7 mouse cellular contexts compared by ENCODE assay signal in the genomic region with DNA sequence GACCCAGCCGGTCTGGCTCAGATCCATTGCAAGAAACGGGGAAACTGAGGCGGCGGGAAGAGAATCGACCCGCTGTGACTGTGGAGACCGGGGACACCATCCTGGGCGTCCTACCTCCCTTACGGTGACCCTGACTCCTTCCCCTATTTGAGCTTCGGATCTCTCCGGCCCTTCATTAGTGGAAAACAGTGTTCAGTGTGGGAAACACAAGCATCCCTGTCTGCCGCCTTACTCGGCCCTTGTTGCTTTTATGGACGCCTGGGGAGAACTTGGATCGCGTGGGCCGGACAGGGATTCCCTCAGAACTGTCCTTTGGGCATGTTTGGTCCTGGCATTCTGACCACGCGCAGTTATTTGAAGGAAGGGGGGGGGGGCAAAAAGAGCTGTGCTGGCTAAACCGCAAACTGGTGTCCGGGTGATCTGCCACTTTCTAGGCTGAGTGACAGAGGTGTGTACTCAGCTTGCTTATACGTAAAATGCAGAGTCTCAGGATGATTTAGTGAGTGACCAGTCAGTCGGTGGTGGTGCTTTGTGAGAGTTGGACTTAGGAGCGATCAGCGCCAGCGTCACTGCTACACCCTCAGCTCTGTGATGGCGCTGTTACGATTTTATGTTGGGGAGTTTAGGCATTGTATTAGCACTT. TPM values are rescaled to one million over a fixed set of nuclear protein-coding genes. Genes with fewer than 3 reads are reported as not detected.
DNase-seq lines count a peak whose midpoint lies in the region; ATAC-seq lines count a peak whose summit lies in the region.

No protein-coding gene starts in this region.

- H3K9me3 ChIP-seq in lung, embryonic 15.5 days = no peaks in the 10 kb centered on the region
- H3K9me3 ChIP-seq in hindbrain, embryonic 11.5 days (ENCODE audit: control insufficient read depth, low read length) = no peaks in the 10 kb centered on the region

- H3K36me3 ChIP-seq in lung, embryonic 15.5 days = peaks cover 11% of the 10 kb centered on the region
- H3K36me3 ChIP-seq in hindbrain, embryonic 11.5 days (ENCODE audit: control insufficient read depth, insufficient read depth, low read length) = no peaks in the 10 kb centered on the region

- H3K27me3 ChIP-seq in lung, embryonic 15.5 days = no peaks in the 10 kb centered on the region
- H3K27me3 ChIP-seq in hindbrain, embryonic 11.5 days (ENCODE audit: control insufficient read depth, insufficient read depth, low read length) = no peaks in the 10 kb centered on the region

- H3K4me2 ChIP-seq in lung, embryonic 15.5 days = peak overlapping the region; percentile 85
- peak overlapping the region; percentile 85 for H3K4me2 ChIP-seq in hindbrain, embryonic 11.5 days (replicated peaks; ENCODE audit: low read depth, low read length)

- peak overlapping the region; percentile 65 for H3K27ac ChIP-seq in lung, embryonic 15.5 days
- H3K27ac ChIP-seq in brown adipose tissue, adult 24 weeks (replicated peaks; ENCODE audit: low read depth, low read length) = peak overlapping the region; percentile 82
- H3K27ac ChIP-seq in hindbrain, embryonic 11.5 days (ENCODE audit: low read depth, low read length) = no peak overlapping the region

- H3K4me1 ChIP-seq in lung, embryonic 15.5 days = peaks cover 29% of the 10 kb centered on the region
- peaks cover 23% of the 10 kb centered on the region for H3K4me1 ChIP-seq in brown adipose tissue, adult 24 weeks (ENCODE audit: control insufficient read depth, insufficient read depth, insufficient read length, low read length)
- no peaks in the 10 kb centered on the region; the same call in 1 of the 2 replicates for H3K4me1 ChIP-seq in hindbrain, embryonic 11.5 days (replicated peaks; ENCODE audit: control insufficient read depth, insufficient read depth, low read length)

- peak overlapping the region; percentile 79 for H3K4me3 ChIP-seq in lung, embryonic 15.5 days
- peak overlapping the region; percentile 79 for H3K4me3 ChIP-seq in brown adipose tissue, adult 24 weeks (ENCODE audit: insufficient read depth, low read depth, low read length)
- peak overlapping the region; percentile 85 for H3K4me3 ChIP-seq in hindbrain, embryonic 11.5 days (ENCODE audit: low read depth, low read length)

- peak overlapping the region; percentile 64 for H3K9ac ChIP-seq in lung, embryonic 15.5 days
- H3K9ac ChIP-seq in hindbrain, embryonic 11.5 days (ENCODE audit: low read depth, low read length) = peak overlapping the region; percentile 81

- peak; percentile 30 for ATAC-seq in lung, embryonic 15.5 days (ENCODE audit: borderline replicate concordance, extremely low read depth, low FRiP score, low TSS enrichment)
- ATAC-seq in hindbrain, embryonic 11.5 days (ENCODE audit: low FRiP score) = no peak; the same call in 1 of the 2 replicates

- no peak for DNase-seq in lung, postnatal 36 days
- peak; percentile 46 for DNase-seq in hindbrain, embryonic 11.5 days (ENCODE audit: low spot score)
- DNase-seq in lung, postnatal 14 days = peak; percentile 23
- DNase-seq in adrenal gland, postnatal 14 days = no peak
- DNase-seq in layer of hippocampus, postnatal 14 days (ENCODE audit: low spot score in 2 of 2) = no peak

- 2% methylated on average over 28 of the region's 28 CpGs for WGBS in lung, embryonic 15.5 days
- 2% methylated on average over 28 of the region's 28 CpGs for WGBS in hindbrain, embryonic 11.5 days

RNA-seq across cellular contexts. Expression of a gene that starts 0.5 kb away (rescaled TPM):
- polyA plus RNA-seq in lung, embryonic 15.5 days (2015; fragmentation: Nextera tagmentation; extraction: Ambion mirVana) = 76.1 TPM in 2 replicates
- polyA plus RNA-seq in brown adipose tissue, adult 24 weeks (2012; ENCODE audit: insufficient read depth, insufficient read length, missing spikeins) = 45.1 and 79.9 TPM in 2 replicates
- 54.0 and 60.7 TPM in 2 replicates for polyA plus RNA-seq in hindbrain, embryonic 11.5 days (2014; fragmentation: Nextera tagmentation; extraction: Ambion mirVana)
- 64.6 and 76.0 TPM in 2 replicates for total RNA-seq in adrenal gland, postnatal 14 days (2021)
- 10 to 100 TPM; 31.3 to 35.0 TPM for total RNA-seq in layer of hippocampus, postnatal 14 days (2021)

RNA-seq across cellular contexts. Expression of a gene that starts 16.7 kb away (rescaled TPM):
- 38.2 and 40.5 TPM in 2 replicates for polyA plus RNA-seq in lung, embryonic 15.5 days (2015; fragmentation: Nextera tagmentation; extraction: Ambion mirVana)
- polyA plus RNA-seq in brown adipose tissue, adult 24 weeks (2012; ENCODE audit: insufficient read depth, insufficient read length, missing spikeins) = 40.3 and 53.3 TPM in 2 replicates
- polyA plus RNA-seq in hindbrain, embryonic 11.5 days (2014; fragmentation: Nextera tagmentation; extraction: Ambion mirVana) = 27.9 and 28.1 TPM in 2 replicates
- total RNA-seq in adrenal gland, postnatal 14 days (2021) = 16.4 and 16.6 TPM in 2 replicates
- total RNA-seq in layer of hippocampus, postnatal 14 days (2021) = 10 to 100 TPM; 26.9 to 29.0 TPM

RNA-seq across cellular contexts. Expression of a gene that starts 25.6 kb away (rescaled TPM):
- 122 and 124 TPM in 2 replicates for polyA plus RNA-seq in lung, embryonic 15.5 days (2015; fragmentation: Nextera tagmentation; extraction: Ambion mirVana)
- polyA plus RNA-seq in brown adipose tissue, adult 24 weeks (2012; ENCODE audit: insufficient read depth, insufficient read length, missing spikeins) = 29.3 and 29.8 TPM in 2 replicates
- 143 and 150 TPM in 2 replicates for polyA plus RNA-seq in hindbrain, embryonic 11.5 days (2014; fragmentation: Nextera tagmentation; extraction: Ambion mirVana)
- total RNA-seq in adrenal gland, postnatal 14 days (2021) = 57.2 and 63.9 TPM in 2 replicates
- 100 to 1,000 TPM; 107 to 111 TPM for total RNA-seq in layer of hippocampus, postnatal 14 days (2021)

RNA-seq across cellular contexts. Expression of a gene that starts 26.2 kb away (rescaled TPM):
- 71.7 and 76.4 TPM in 2 replicates for polyA plus RNA-seq in lung, embryonic 15.5 days (2015; fragmentation: Nextera tagmentation; extraction: Ambion mirVana)
- 106 and 110 TPM in 2 replicates for polyA plus RNA-seq in brown adipose tissue, adult 24 weeks (2012; ENCODE audit: insufficient read depth, insufficient read length, missing spikeins)
- polyA plus RNA-seq in hindbrain, embryonic 11.5 days (2014; fragmentation: Nextera tagmentation; extraction: Ambion mirVana) = 44.5 and 50.4 TPM in 2 replicates
- total RNA-seq in adrenal gland, postnatal 14 days (2021) = 90.1 and 94.3 TPM in 2 replicates
- total RNA-seq in layer of hippocampus, postnatal 14 days (2021) = 10 to 100 TPM; 48.9 to 52.6 TPM

RNA-seq across cellular contexts. Expression of a gene that starts 40.3 kb away (rescaled TPM):
- polyA plus RNA-seq in lung, embryonic 15.5 days (2015; fragmentation: Nextera tagmentation; extraction: Ambion mirVana) = 50.1 and 59.7 TPM in 2 replicates
- polyA plus RNA-seq in brown adipose tissue, adult 24 weeks (2012; ENCODE audit: insufficient read depth, insufficient read length, missing spikeins) = 20.3 and 31.3 TPM in 2 replicates
- polyA plus RNA-seq in hindbrain, embryonic 11.5 days (2014; fragmentation: Nextera tagmentation; extraction: Ambion mirVana) = 60.6 and 62.5 TPM in 2 replicates
- 27.1 and 33.8 TPM in 2 replicates for total RNA-seq in adrenal gland, postnatal 14 days (2021)
- 10 to 100 TPM; 86.8 to 90.1 TPM for total RNA-seq in layer of hippocampus, postnatal 14 days (2021)

Comparison
In these comparisons a context has a peak if more than half of its experiments do, and no peak if none do; other contexts are left out.
1. DNase-seq: peak in hindbrain, embryonic 11.5 days (single experiment) and lung, postnatal 14 days (single experiment); none in lung, postnatal 36 days (single experiment), adrenal gland, postnatal 14 days (single experiment) and layer of hippocampus, postnatal 14 days (0 of 2).
2. Peak in every context shown above with its lines, with median percentiles within 50 percentile points of each other: H3K4me3 ChIP-seq.